Mouse (Mus musculus) cortical plate, adult 2 months (tissue): Measurements from ENCODE around the gene 1700023F06Rik.

Source experiments
- CTCF ChIP-seq: fragments of 200-500 bp; IDR thresholded peaks from 2 replicates; pipeline ENCODE4 v1.5.1; 2011; ENCODE audit warnings: mild to moderate bottlenecking, control low read depth, low read length; ENCODE audit not compliant: insufficient read depth; ENCODE audit errors: extremely low read depth
- POLR2A ChIP-seq: fragments of 200-500 bp; IDR thresholded peaks from 2 replicates; pipeline ENCODE4 v1.6.1; 2011; ENCODE audit warnings: mild to moderate bottlenecking, low read length, control low read depth; ENCODE audit not compliant: insufficient read depth; ENCODE audit errors: extremely low read depth

- TF ChIP-seq CTCF (no peak), POLR2A (no peak)
Measured at GRCm38 (mm10) chr11:103246081-103246730, 37.8 kb upstream of the 1700023F06Rik start.
